Mouse (Mus musculus): Measurements from ENCODE around the gene Cdh15. TPM values are rescaled to one million over a fixed set of nuclear protein-coding genes. Genes with fewer than 3 reads are reported as not detected.

Cdh15 gene
- polyA plus RNA-seq, 2 experiments: not detected

- no peak for DNase-seq (ENCODE audit: low read depth in 3 of 3, low spot score in 3 of 3)
- Histone ChIP-seq H3K4me2 (ENCODE audit: low read depth) (no peak overlapping the region), H3K36me3 (replicated peaks; ENCODE audit: control insufficient read depth, insufficient read depth, low read depth) (no peaks in the 10 kb centered on the region), H3K4me3 (ENCODE audit: insufficient read depth in 1 of 2, low read depth in 2 of 2, low read length in 2 of 2) (no peak overlapping the region), H3K9ac (replicated peaks) (no peak overlapping the region), H3K9me3 (ENCODE audit: control insufficient read depth, low read length) (no peaks in the 10 kb centered on the region), H3K4me1 (replicated peaks; ENCODE audit: control insufficient read depth in 2 of 2, insufficient read depth in 2 of 2, low read length in 1 of 2) (no peaks in the 10 kb centered on the region), H3K27me3 (ENCODE audit: control insufficient read depth, insufficient read depth, low read length) (no peaks in the 10 kb centered on the region), H3K27ac (no peak overlapping the region)
- ATAC-seq (ENCODE audit: insufficient read depth): no peak
- TF ChIP-seq EP300 (IDR thresholded peaks at IDR 0.05; ENCODE audit: low read depth) (no peak), CTCF (IDR thresholded peaks at IDR 0.05; ENCODE audit: low read depth) (no peak)
- 62% methylated on average over 3 of the region's 3 CpGs for WGBS (ENCODE audit: insufficient replicate concordance)
Measured at GRCm38 (mm10) chr8:122829396-122829795, 18.4 kb upstream of the Cdh15 start.

DNA sequence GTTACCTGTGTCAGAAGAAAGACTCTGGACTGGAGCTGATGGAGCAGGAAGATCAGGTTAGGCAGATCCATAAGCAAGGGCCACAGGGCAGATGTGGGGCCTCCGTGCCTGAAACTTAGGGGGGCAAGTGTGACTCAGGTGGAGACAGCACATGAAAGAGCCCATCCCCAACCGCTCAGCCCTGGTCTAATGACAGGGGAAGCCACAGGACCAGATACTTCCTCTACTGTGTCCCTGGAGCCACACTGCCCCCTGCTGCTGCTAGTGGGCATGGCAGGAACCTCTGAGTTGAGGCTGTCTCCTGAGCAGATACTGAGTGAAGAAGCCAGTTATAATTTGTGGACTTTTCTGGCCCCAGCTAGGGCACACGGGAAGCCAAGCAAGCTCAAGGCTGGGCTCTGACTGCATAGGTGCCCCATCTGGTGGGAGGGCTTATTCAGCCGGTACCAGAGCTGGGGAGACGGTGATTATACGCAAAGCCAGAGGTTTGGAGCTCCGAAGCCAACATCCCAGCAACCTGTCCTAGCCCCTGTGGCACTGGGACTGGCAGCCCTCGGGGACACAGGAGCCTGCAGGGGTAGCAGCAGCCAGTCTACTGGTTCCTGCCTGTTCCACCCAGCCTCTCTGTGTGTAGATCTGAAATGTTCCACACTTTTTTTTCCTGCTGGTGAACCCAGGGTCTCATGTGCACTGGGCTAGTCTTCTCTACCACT is 17.3 kb upstream of the Cdh15 start:
- DNase-seq (ENCODE audit: low read depth in 3 of 3, low spot score in 3 of 3) (peak; percentile 64 to 77 (median 65)), ATAC-seq (ENCODE audit: insufficient read depth) (peak; percentile 70)
- no peaks in the 10 kb centered on the region for H3K36me3 ChIP-seq (replicated peaks; ENCODE audit: control insufficient read depth, insufficient read depth, low read depth)
- H3K27ac ChIP-seq: no peak overlapping the region
- H3K9me3 ChIP-seq (ENCODE audit: control insufficient read depth, low read length): no peaks in the 10 kb centered on the region
- H3K9ac ChIP-seq (replicated peaks): no peak overlapping the region
- WGBS (ENCODE audit: insufficient replicate concordance): 36% methylated on average over 8 of the region's 8 CpGs
- H3K4me3 ChIP-seq (ENCODE audit: insufficient read depth in 1 of 2, low read depth in 2 of 2, low read length in 2 of 2): no peak overlapping the region
- TF ChIP-seq EP300 (IDR thresholded peaks at IDR 0.05; ENCODE audit: low read depth) (no peak), CTCF (IDR thresholded peaks at IDR 0.05; ENCODE audit: low read depth) (peak; percentile 100)
- no peaks in the 10 kb centered on the region for H3K4me1 ChIP-seq (replicated peaks; ENCODE audit: control insufficient read depth in 2 of 2, insufficient read depth in 2 of 2, low read length in 1 of 2)
- H3K27me3 ChIP-seq (ENCODE audit: control insufficient read depth, insufficient read depth, low read length): no peaks in the 10 kb centered on the region
- H3K4me2 ChIP-seq (ENCODE audit: low read depth): no peak overlapping the region

- no peaks in the 10 kb centered on the region for H3K36me3 ChIP-seq (replicated peaks; ENCODE audit: control insufficient read depth, insufficient read depth, low read depth)
- no peaks in the 10 kb centered on the region for H3K9me3 ChIP-seq (ENCODE audit: control insufficient read depth, low read length)
- no peaks in the 10 kb centered on the region for H3K4me1 ChIP-seq (replicated peaks; ENCODE audit: control insufficient read depth in 2 of 2, insufficient read depth in 2 of 2, low read length in 1 of 2)
- no peak overlapping the region for H3K4me2 ChIP-seq (ENCODE audit: low read depth)
- no peak overlapping the region for H3K27ac ChIP-seq
- TF ChIP-seq EP300 (IDR thresholded peaks at IDR 0.05; ENCODE audit: low read depth) (no peak), CTCF (IDR thresholded peaks at IDR 0.05; ENCODE audit: low read depth) (no peak)
- no peak for DNase-seq (ENCODE audit: low read depth in 3 of 3, low spot score in 3 of 3)
- no peak overlapping the region for H3K4me3 ChIP-seq (ENCODE audit: insufficient read depth in 1 of 2, low read depth in 2 of 2, low read length in 2 of 2)
- no peaks in the 10 kb centered on the region for H3K27me3 ChIP-seq (ENCODE audit: control insufficient read depth, insufficient read depth, low read length)
- 76% methylated on average over 8 of the region's 8 CpGs for WGBS (ENCODE audit: insufficient replicate concordance)
- no peak for ATAC-seq (ENCODE audit: insufficient read depth)
- H3K9ac ChIP-seq (replicated peaks): no peak overlapping the region
Measured at GRCm38 (mm10) chr8:122834416-122834815, 13.3 kb upstream of the Cdh15 start.

DNA sequence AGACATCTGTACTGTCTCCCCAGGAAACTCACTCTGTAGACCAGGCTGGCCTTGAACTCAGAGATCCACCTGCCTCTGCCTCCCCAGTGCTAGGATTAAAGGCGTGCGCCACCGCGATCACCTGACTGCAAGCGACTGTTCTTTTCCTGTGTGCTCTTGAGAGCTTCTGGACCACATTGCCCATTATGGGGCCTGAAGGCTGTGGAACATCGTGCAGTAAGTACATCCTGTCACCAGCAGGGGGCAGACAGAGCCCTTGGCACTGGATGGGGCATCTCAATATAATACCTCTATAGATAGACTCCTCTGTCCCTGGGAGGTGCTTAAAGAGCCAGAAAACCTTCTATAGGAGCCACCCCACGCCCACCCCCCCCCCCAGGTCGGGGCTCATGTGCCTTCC is 12.8 kb upstream of the Cdh15 start:
- H3K4me2 ChIP-seq (ENCODE audit: low read depth): no peak overlapping the region
- no peak overlapping the region for H3K9ac ChIP-seq (replicated peaks)
- no peak overlapping the region for H3K27ac ChIP-seq
- no peaks in the 10 kb centered on the region for H3K9me3 ChIP-seq (ENCODE audit: control insufficient read depth, low read length)
- no peaks in the 10 kb centered on the region for H3K27me3 ChIP-seq (ENCODE audit: control insufficient read depth, insufficient read depth, low read length)
- DNase-seq (ENCODE audit: low read depth in 3 of 3, low spot score in 3 of 3): peak; percentile 57 to 58 (median 57)
- 13% methylated on average over 8 of the region's 8 CpGs for WGBS (ENCODE audit: insufficient replicate concordance)
- ATAC-seq (ENCODE audit: insufficient read depth): peak; percentile 47; the same call in 1 of the 2 replicates
- no peaks in the 10 kb centered on the region for H3K36me3 ChIP-seq (replicated peaks; ENCODE audit: control insufficient read depth, insufficient read depth, low read depth)
- H3K4me1 ChIP-seq (replicated peaks; ENCODE audit: control insufficient read depth in 2 of 2, insufficient read depth in 2 of 2, low read length in 1 of 2): no peaks in the 10 kb centered on the region
- H3K4me3 ChIP-seq (ENCODE audit: insufficient read depth in 1 of 2, low read depth in 2 of 2, low read length in 2 of 2): no peak overlapping the region
- TF ChIP-seq CTCF (IDR thresholded peaks at IDR 0.05; ENCODE audit: low read depth): peak; percentile 94
- TF ChIP-seq EP300 (IDR thresholded peaks at IDR 0.05; ENCODE audit: low read depth): no peak

GRCm38 (mm10) chr8:122836199-122836598 is 11.6 kb upstream of the Cdh15 start:
- Histone ChIP-seq H3K4me3 (ENCODE audit: insufficient read depth in 1 of 2, low read depth in 2 of 2, low read length in 2 of 2) (no peak overlapping the region), H3K36me3 (replicated peaks; ENCODE audit: control insufficient read depth, insufficient read depth, low read depth) (no peaks in the 10 kb centered on the region), H3K27me3 (ENCODE audit: control insufficient read depth, insufficient read depth, low read length) (no peaks in the 10 kb centered on the region), H3K27ac (no peak overlapping the region), H3K4me1 (replicated peaks; ENCODE audit: control insufficient read depth in 2 of 2, insufficient read depth in 2 of 2, low read length in 1 of 2) (no peaks in the 10 kb centered on the region), H3K9ac (replicated peaks) (no peak overlapping the region), H3K9me3 (ENCODE audit: control insufficient read depth, low read length) (no peaks in the 10 kb centered on the region), H3K4me2 (ENCODE audit: low read depth) (no peak overlapping the region)
- ATAC-seq (ENCODE audit: insufficient read depth) (no peak), DNase-seq (ENCODE audit: low read depth in 3 of 3, low spot score in 3 of 3) (no peak)
- WGBS (ENCODE audit: insufficient replicate concordance): 75% methylated on average over 12 of the region's 12 CpGs
- TF ChIP-seq EP300 (IDR thresholded peaks at IDR 0.05; ENCODE audit: low read depth) (no peak), CTCF (IDR thresholded peaks at IDR 0.05; ENCODE audit: low read depth) (no peak)

Data from liver, embryonic 14.5 days (tissue).